Mouse (Mus musculus) adrenal gland, adult 10 weeks (tissue): ENCODE measurements around the gene Ttbk2. TPM values are rescaled to one million over a fixed set of nuclear protein-coding genes. Genes with fewer than 3 reads are reported as not detected.

Experiments
- polyA plus RNA-seq: library from polyadenylated mRNA; stranded (reverse); fragments of 350-450 nt; fragmentation: Illumina TruSeq; extraction: RNeasy Lipid Tissue Mini Kit (QIAGEN cat#74804); gene quantifications from one replicate; pipeline ENCODE4 v1.2.3, GENCODE M21; 2014; ENCODE audit warnings: low read depth, low replicate concordance

The Ttbk2 gene
- polyA plus RNA-seq: 15.6 TPM

DNA sequence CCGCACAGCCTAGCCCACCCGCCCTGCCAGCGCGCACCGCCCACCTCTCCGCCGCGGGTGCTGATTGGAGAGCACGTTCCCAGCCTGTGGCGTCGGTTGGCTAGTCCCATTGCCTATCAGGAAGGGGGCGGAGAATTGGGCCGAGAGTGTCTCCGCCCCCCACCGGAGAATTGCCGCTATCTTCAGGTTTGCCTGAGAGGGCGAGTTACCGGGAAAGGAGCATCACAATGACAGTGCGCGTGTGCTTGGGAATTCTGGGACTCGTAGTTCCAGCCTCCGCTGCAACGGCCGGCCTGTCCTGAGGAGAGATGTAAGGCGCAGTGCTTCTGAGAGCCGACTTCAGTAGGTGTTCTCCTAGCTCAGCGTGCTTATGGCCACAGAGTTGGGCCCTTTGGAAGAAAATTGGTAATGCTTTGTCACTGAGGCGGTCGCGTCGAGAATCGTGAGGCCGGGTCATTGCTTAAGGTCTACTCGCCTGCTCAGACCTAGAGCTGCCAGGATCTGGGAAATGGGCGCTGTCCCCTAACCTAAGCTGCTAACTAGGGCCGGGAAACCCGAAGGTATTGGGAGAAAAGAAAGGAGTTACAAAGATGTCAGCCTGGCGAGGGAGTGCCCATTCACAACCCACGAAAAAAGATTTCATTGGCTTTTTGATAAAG lies at the start of gene Ttbk2:
Gene Ttbk2 (minus strand): TSS at position 181 of the 659 bp plus-strand sequence.

GRCm38 (mm10) chr2:120849449-120850423 lies 668 bp downstream of the Ttbk2 start, which contains the start of gene Cdan1:
Gene Cdan1, minus strand, starts transcription at chr2:120850128.

Other genes starting within 250 kb of the Ttbk2 start
- 65.0 TPM for gene Haus2, start 241.2 kb downstream of the Ttbk2 start, polyA plus RNA-seq
- 59.8 TPM for gene Lrrc57, start 241.1 kb downstream of the Ttbk2 start, polyA plus RNA-seq
- gene Stard9, start 221.5 kb downstream of the Ttbk2 start, polyA plus RNA-seq: 13.9 TPM
- gene Cdan1, start 476 bp downstream of the Ttbk2 start, polyA plus RNA-seq: 3.2 TPM
- 72.3 TPM for gene Ubr1, start 120.1 kb upstream of the Ttbk2 start, polyA plus RNA-seq
- 73.4 TPM for gene Tmem62, start 126.4 kb upstream of the Ttbk2 start, polyA plus RNA-seq
- gene Ccndbp1, start 157.8 kb upstream of the Ttbk2 start, polyA plus RNA-seq: 63.3 TPM
- gene Epb42, start 186.5 kb upstream of the Ttbk2 start, polyA plus RNA-seq: not detected
- not detected for gene Tgm5, start 235.2 kb upstream of the Ttbk2 start, polyA plus RNA-seq